Mouse (Mus musculus) heart, embryonic 13.5 days (tissue): ENCODE results near the gene Chrne. TPM values are rescaled to one million over a fixed set of nuclear protein-coding genes. Genes with fewer than 3 reads are reported as not detected.
A peak's percentile ranks its signal among the peaks of the same experiment; 100 is the strongest.

ENCODE experiments used
- ATAC-seq: fragments of 200-750 bp; cut with Nextera tagmentation; 2 replicates; pipeline ENCODE4 v1.8.0; 2017; ENCODE audit warnings: moderate TSS enrichment; ENCODE audit not compliant: insufficient number of reproducible peaks, low FRiP score, low TSS enrichment; ENCODE audit errors: extremely low read depth
- H3K27ac ChIP-seq: fragments of 300-500 bp; sonication (generic); replicated peaks from 2 replicates; pipeline ENCODE4 v1.5.1; 2015; ENCODE audit warnings: moderate library complexity, mild to moderate bottlenecking, inconsistent platforms
- H3K27me3 ChIP-seq: fragments of 300-500 bp; sonication (generic); replicated peaks from 2 replicates; pipeline ENCODE4 v1.6.1; 2015; ENCODE audit warnings: mild to moderate bottlenecking, inconsistent platforms
- H3K36me3 ChIP-seq: fragments of 300-500 bp; sonication (generic); 2 replicates; pipeline ENCODE4 v1.6.1; 2015; ENCODE audit warnings: mild to moderate bottlenecking, inconsistent platforms
- H3K4me1 ChIP-seq: fragments of 300-500 bp; sonication (generic); 2 replicates; pipeline ENCODE4 v1.6.1; 2015; ENCODE audit warnings: inconsistent platforms
- H3K4me2 ChIP-seq: fragments of 300-500 bp; sonication (generic); 2 replicates; pipeline ENCODE4 v1.6.1; 2015; ENCODE audit warnings: inconsistent platforms, mild to moderate bottlenecking, moderate library complexity
- H3K4me3 ChIP-seq: fragments of 300-500 bp; sonication (generic); 2 replicates; pipeline ENCODE4 v1.5.1; 2015; ENCODE audit warnings: moderate library complexity, mild to moderate bottlenecking, inconsistent platforms
- H3K9ac ChIP-seq: fragments of 300-500 bp; sonication (generic); 2 replicates; pipeline ENCODE4 v1.6.1; 2015; ENCODE audit warnings: inconsistent platforms, mild to moderate bottlenecking, moderate library complexity
- H3K9me3 ChIP-seq: fragments of 300-500 bp; sonication (generic); 2 replicates; pipeline ENCODE4 v1.6.1; 2016; ENCODE audit warnings: inconsistent platforms
- WGBS: fragments of 180-500 bp; shearing (Covaris S2); methylation state at CpG from one replicate; pipeline ENCODE4 v1.1.7; 2015; ENCODE audit warnings: mixed read lengths; 5-methylcytosine and 5-hydroxymethylcytosine counted together
- polyA plus RNA-seq: library from polyadenylated mRNA; unstranded; fragments of >200 nt; fragmentation: Nextera tagmentation; extraction: Ambion mirVana; gene quantifications from 2 replicates; pipeline ENCODE4 v1.2.1, GENCODE M21; 2015

Gene Chrne
- polyA plus RNA-seq, 1 experiment from 2014 or later, result not detected

- H3K4me2 ChIP-seq, result peak overlapping the region; percentile 94
- no peaks in the 10 kb centered on the region for H3K9me3 ChIP-seq
- peaks cover 66% of the 10 kb centered on the region for H3K4me1 ChIP-seq
- WGBS, result 61% methylated on average over 2 of the region's 2 CpGs
- H3K27ac ChIP-seq, result peak overlapping the region; percentile 42
- no peaks in the 10 kb centered on the region for H3K27me3 ChIP-seq
- H3K4me3 ChIP-seq, result peak overlapping the region; percentile 100
- no peak for ATAC-seq
- H3K9ac ChIP-seq, result peak overlapping the region; percentile 70; the same call in 1 of the 2 replicates
- H3K36me3 ChIP-seq, result peaks cover 47% of the 10 kb centered on the region
Observed at GRCm38 (mm10) chr11:70651391-70651790, 32.4 kb upstream of the Chrne start.

- H3K4me2 ChIP-seq, result peak overlapping the region; percentile 94
- H3K4me1 ChIP-seq, result peaks cover 66% of the 10 kb centered on the region
- peak overlapping the region; percentile 42 for H3K27ac ChIP-seq
- peak overlapping the region; percentile 100 for H3K4me3 ChIP-seq
- H3K27me3 ChIP-seq, result no peaks in the 10 kb centered on the region
- 67% methylated on average over 12 of the region's 12 CpGs for WGBS
- peak overlapping the region; percentile 70 for H3K9ac ChIP-seq
- no peak for ATAC-seq
- H3K36me3 ChIP-seq, result peaks cover 50% of the 10 kb centered on the region
- H3K9me3 ChIP-seq, result no peaks in the 10 kb centered on the region
Observed at GRCm38 (mm10) chr11:70650322-70651175, 31.5 kb upstream of the Chrne start.

GRCm38 (mm10) chr11:70649185-70649734 lies 30.2 kb upstream of the Chrne start:
- peak overlapping the region; percentile 99 for H3K4me2 ChIP-seq
- no peak overlapping the region for H3K27ac ChIP-seq
- 80% methylated on average over 8 of the region's 8 CpGs for WGBS
- no peaks in the 10 kb centered on the region for H3K9me3 ChIP-seq
- no peaks in the 10 kb centered on the region for H3K27me3 ChIP-seq
- peaks cover 68% of the 10 kb centered on the region for H3K4me1 ChIP-seq
- H3K9ac ChIP-seq, result peak overlapping the region; percentile 96; the same call in 1 of the 2 replicates
- H3K36me3 ChIP-seq, result peaks cover 63% of the 10 kb centered on the region
- no peak for ATAC-seq
- H3K4me3 ChIP-seq, result peak overlapping the region; percentile 77

GRCm38 (mm10) chr11:70648512-70648911 lies 29.5 kb upstream of the Chrne start:
- Histone ChIP-seq H3K27me3 (no peaks in the 10 kb centered on the region), H3K27ac (peak overlapping the region; percentile 94; the same call in 1 of the 2 replicates), H3K4me3 (peak overlapping the region; percentile 77), H3K36me3 (peaks cover 71% of the 10 kb centered on the region), H3K9me3 (no peaks in the 10 kb centered on the region), H3K9ac (peak overlapping the region; percentile 96), H3K4me2 (peak overlapping the region; percentile 99), H3K4me1 (peaks cover 68% of the 10 kb centered on the region)
- ATAC-seq, result no peak
- WGBS, result 68% methylated on average over 4 of the region's 4 CpGs

- no peak; the same call in 1 of the 2 replicates for ATAC-seq
- 3% methylated on average over 28 of the region's 28 CpGs for WGBS
- no peaks in the 10 kb centered on the region for H3K27me3 ChIP-seq
- H3K36me3 ChIP-seq, result peaks cover 76% of the 10 kb centered on the region
- peak overlapping the region; percentile 96 for H3K9ac ChIP-seq
- peak overlapping the region; percentile 94 for H3K27ac ChIP-seq
- no peaks in the 10 kb centered on the region for H3K9me3 ChIP-seq
- H3K4me2 ChIP-seq, result peak overlapping the region; percentile 99
- peaks cover 65% of the 10 kb centered on the region for H3K4me1 ChIP-seq
- peak overlapping the region; percentile 77 for H3K4me3 ChIP-seq
Observed at GRCm38 (mm10) chr11:70647716-70648420, 28.9 kb upstream of the Chrne start.

GRCm38 (mm10) chr11:70646691-70647650 lies 28.0 kb upstream of the Chrne start, which contains the start of the genes Rnf167 and Slc25a11:
Gene Rnf167, plus strand, starts transcription at chr11:70647235.
Gene Slc25a11, minus strand, starts transcription at chr11:70647479.
- Histone ChIP-seq H3K27me3 (no peaks in the 10 kb centered on the region), H3K4me1 (peaks cover 56% of the 10 kb centered on the region), H3K9ac (peak within 1 kb of the TSS; percentile 96), H3K27ac (peak within 1 kb of the TSS; percentile 95), H3K4me3 (peak within 1 kb of the TSS; percentile 77), H3K4me2 (peak within 1 kb of the TSS; percentile 99), H3K36me3 (peaks cover 70% of the 10 kb centered on the region), H3K9me3 (no peaks in the 10 kb centered on the region)
- peak; percentile 86 for ATAC-seq
- WGBS, result under 1% methylated on average over 63 of the region's 63 CpGs

GRCm38 (mm10) chr11:70646259-70646555 lies 27.2 kb upstream of the Chrne start:
- Histone ChIP-seq H3K36me3 (peaks cover 63% of the 10 kb centered on the region), H3K4me2 (peak overlapping the region; percentile 80), H3K27me3 (no peaks in the 10 kb centered on the region), H3K4me3 (peak overlapping the region; percentile 77), H3K4me1 (peaks cover 48% of the 10 kb centered on the region), H3K9me3 (no peaks in the 10 kb centered on the region), H3K27ac (peak overlapping the region; percentile 95), H3K9ac (peak overlapping the region; percentile 95)
- 23% methylated on average over 3 of the region's 3 CpGs for WGBS
- no peak for ATAC-seq

GRCm38 (mm10) chr11:70645461-70646258 lies 26.6 kb upstream of the Chrne start:
- H3K9ac ChIP-seq, result peak overlapping the region; percentile 95
- no peaks in the 10 kb centered on the region for H3K9me3 ChIP-seq
- peaks cover 43% of the 10 kb centered on the region for H3K4me1 ChIP-seq
- H3K27ac ChIP-seq, result peak overlapping the region; percentile 95
- peaks cover 57% of the 10 kb centered on the region for H3K36me3 ChIP-seq
- H3K27me3 ChIP-seq, result no peaks in the 10 kb centered on the region
- H3K4me2 ChIP-seq, result peak overlapping the region; percentile 80
- WGBS, result 74% methylated on average over 12 of the region's 12 CpGs
- peak overlapping the region; percentile 77 for H3K4me3 ChIP-seq
- ATAC-seq, result no peak

GRCm38 (mm10) chr11:70644564-70645103 lies 25.6 kb upstream of the Chrne start:
- H3K9ac ChIP-seq, result peak overlapping the region; percentile 95

GRCm38 (mm10) chr11:70643051-70643450 lies 24.0 kb upstream of the Chrne start:
- Histone ChIP-seq H3K4me1 (peaks cover 37% of the 10 kb centered on the region), H3K9me3 (no peaks in the 10 kb centered on the region), H3K4me2 (no peak overlapping the region), H3K27me3 (no peaks in the 10 kb centered on the region), H3K27ac (no peak overlapping the region), H3K4me3 (no peak overlapping the region), H3K36me3 (peaks cover 34% of the 10 kb centered on the region), H3K9ac (no peak overlapping the region)
- 89% methylated on average over 6 of the region's 6 CpGs for WGBS
- ATAC-seq, result no peak

More at GRCm38 (mm10) chr11:70644564-70645103, 25.6 kb upstream of the Chrne start:
- no peak overlapping the region for H3K4me3 ChIP-seq
- H3K36me3 ChIP-seq, result peaks cover 47% of the 10 kb centered on the region
- no peak overlapping the region; the same call in 1 of the 2 replicates for H3K4me2 ChIP-seq
- H3K27ac ChIP-seq, result no peak overlapping the region
- peaks cover 38% of the 10 kb centered on the region for H3K4me1 ChIP-seq
- H3K9me3 ChIP-seq, result no peaks in the 10 kb centered on the region
- no peaks in the 10 kb centered on the region for H3K27me3 ChIP-seq
- WGBS, result 92% methylated on average over 8 of the region's 8 CpGs
- ATAC-seq, result no peak
